Mouse (Mus musculus): ENCODE measurements around the gene Pip5k1c. TPM values are rescaled to one million over a fixed set of nuclear protein-coding genes. Genes with fewer than 3 reads are reported as not detected.

The Pip5k1c gene
- total and polyA plus RNA-seq, 2 experiments from 2014 or later = 21.4 to 38.5 TPM

GRCm38 (mm10) chr10:81354738-81355477, 62.1 kb downstream of the Pip5k1c start:
- ATAC-seq (ENCODE audit: insufficient read depth, low read depth) (no peak), DNase-seq (ENCODE audit: low spot score) (no peak)
- H3K4me1 ChIP-seq (ENCODE audit: control insufficient read depth, insufficient read depth) = peaks cover 14% of the 10 kb centered on the region
- H3K27me3 ChIP-seq (ENCODE audit: control insufficient read depth, insufficient read depth, low read length) = no peaks in the 10 kb centered on the region
- no peaks in the 10 kb centered on the region for H3K9me3 ChIP-seq (replicated peaks; ENCODE audit: control insufficient read depth, low read length)
- H3K4me2 ChIP-seq (ENCODE audit: low read depth, low read length) = no peak overlapping the region
- H3K36me3 ChIP-seq (replicated peaks; ENCODE audit: control insufficient read depth, insufficient read depth, low read length) = no peaks in the 10 kb centered on the region
- WGBS = 70% methylated on average over 9 of the region's 9 CpGs
- no peak overlapping the region for H3K27ac ChIP-seq (ENCODE audit: low read depth)
- no peak overlapping the region for H3K9ac ChIP-seq (replicated peaks; ENCODE audit: low read depth, low read length)
- TF ChIP-seq EP300 (IDR thresholded peaks at IDR 0.05; ENCODE audit: low read depth) (no peak), CTCF (IDR thresholded peaks at IDR 0.05; ENCODE audit: low read depth) (no peak)
- H3K4me3 ChIP-seq (ENCODE audit: low read depth, low read length) = no peak overlapping the region

GRCm38 (mm10) chr10:81355533-81355932, 62.8 kb downstream of the Pip5k1c start:
- Histone ChIP-seq H3K4me3 (ENCODE audit: low read depth, low read length) (no peak overlapping the region), H3K9ac (replicated peaks; ENCODE audit: low read depth, low read length) (no peak overlapping the region), H3K36me3 (replicated peaks; ENCODE audit: control insufficient read depth, insufficient read depth, low read length) (no peaks in the 10 kb centered on the region), H3K27ac (ENCODE audit: low read depth) (no peak overlapping the region), H3K4me2 (ENCODE audit: low read depth, low read length) (no peak overlapping the region), H3K9me3 (replicated peaks; ENCODE audit: control insufficient read depth, low read length) (no peaks in the 10 kb centered on the region), H3K27me3 (ENCODE audit: control insufficient read depth, insufficient read depth, low read length) (no peaks in the 10 kb centered on the region), H3K4me1 (ENCODE audit: control insufficient read depth, insufficient read depth) (peaks cover 14% of the 10 kb centered on the region)
- ATAC-seq (ENCODE audit: insufficient read depth, low read depth) (no peak), DNase-seq (ENCODE audit: low spot score) (no peak)
- WGBS = 77% methylated on average over 4 of the region's 4 CpGs
- TF ChIP-seq CTCF (IDR thresholded peaks at IDR 0.05; ENCODE audit: low read depth) (no peak), EP300 (IDR thresholded peaks at IDR 0.05; ENCODE audit: low read depth) (no peak)

GRCm38 (mm10) chr10:81356352-81356990, 63.7 kb downstream of the Pip5k1c start:
- 0 out of 2 replicates have a peak overlapping the region, but pooled peaks have one; percentile 76 for H3K4me3 ChIP-seq (ENCODE audit: low read depth, low read length)
- no peaks in the 10 kb centered on the region for H3K9me3 ChIP-seq (replicated peaks; ENCODE audit: control insufficient read depth, low read length)
- no peak overlapping the region for H3K27ac ChIP-seq (ENCODE audit: low read depth)
- no peak for ATAC-seq (ENCODE audit: insufficient read depth, low read depth)
- no peaks in the 10 kb centered on the region for H3K27me3 ChIP-seq (ENCODE audit: control insufficient read depth, insufficient read depth, low read length)
- H3K4me2 ChIP-seq (ENCODE audit: low read depth, low read length) = peak overlapping the region; percentile 99; the same call in 1 of the 2 replicates
- 0 out of 2 replicates have a peak, but pooled peaks cover 6% of the 10 kb centered on the region for H3K36me3 ChIP-seq (replicated peaks; ENCODE audit: control insufficient read depth, insufficient read depth, low read length)
- H3K9ac ChIP-seq (replicated peaks; ENCODE audit: low read depth, low read length) = no peak overlapping the region
- 57% methylated on average over 12 of the region's 12 CpGs for WGBS
- DNase-seq (ENCODE audit: low spot score) = no peak
- H3K4me1 ChIP-seq (ENCODE audit: control insufficient read depth, insufficient read depth) = peaks cover 10% of the 10 kb centered on the region
- TF ChIP-seq CTCF (IDR thresholded peaks at IDR 0.05; ENCODE audit: low read depth) (no peak), EP300 (IDR thresholded peaks at IDR 0.05; ENCODE audit: low read depth) (no peak)

- TF ChIP-seq EP300 (IDR thresholded peaks at IDR 0.05; ENCODE audit: low read depth) (no peak), CTCF (IDR thresholded peaks at IDR 0.05; ENCODE audit: low read depth) (no peak)
- H3K9ac ChIP-seq (replicated peaks; ENCODE audit: low read depth, low read length) = peak within 1 kb of the TSS; percentile 80
- ATAC-seq (ENCODE audit: insufficient read depth, low read depth) = peak; percentile 89
- H3K4me1 ChIP-seq (ENCODE audit: control insufficient read depth, insufficient read depth) = peaks cover 13% of the 10 kb centered on the region
- no peaks in the 10 kb centered on the region for H3K9me3 ChIP-seq (replicated peaks; ENCODE audit: control insufficient read depth, low read length)
- DNase-seq (ENCODE audit: low spot score) = peak; percentile 86
- H3K27ac ChIP-seq (ENCODE audit: low read depth) = peak within 1 kb of the TSS; percentile 63
- no peaks in the 10 kb centered on the region for H3K27me3 ChIP-seq (ENCODE audit: control insufficient read depth, insufficient read depth, low read length)
- H3K4me3 ChIP-seq (ENCODE audit: low read depth, low read length) = peak within 1 kb of the TSS; percentile 76
- 0 out of 2 replicates have a peak, but pooled peaks cover 6% of the 10 kb centered on the region for H3K36me3 ChIP-seq (replicated peaks; ENCODE audit: control insufficient read depth, insufficient read depth, low read length)
- 2% methylated on average over 77 of the region's 79 CpGs for WGBS
- peak within 1 kb of the TSS; percentile 99 for H3K4me2 ChIP-seq (ENCODE audit: low read depth, low read length)
Observed at GRCm38 (mm10) chr10:81356991-81357844, 64.5 kb downstream of the Pip5k1c start, which contains the start of gene Mfsd12. Gene Mfsd12, plus strand, starts transcription at chr10:81357491.

DNA sequence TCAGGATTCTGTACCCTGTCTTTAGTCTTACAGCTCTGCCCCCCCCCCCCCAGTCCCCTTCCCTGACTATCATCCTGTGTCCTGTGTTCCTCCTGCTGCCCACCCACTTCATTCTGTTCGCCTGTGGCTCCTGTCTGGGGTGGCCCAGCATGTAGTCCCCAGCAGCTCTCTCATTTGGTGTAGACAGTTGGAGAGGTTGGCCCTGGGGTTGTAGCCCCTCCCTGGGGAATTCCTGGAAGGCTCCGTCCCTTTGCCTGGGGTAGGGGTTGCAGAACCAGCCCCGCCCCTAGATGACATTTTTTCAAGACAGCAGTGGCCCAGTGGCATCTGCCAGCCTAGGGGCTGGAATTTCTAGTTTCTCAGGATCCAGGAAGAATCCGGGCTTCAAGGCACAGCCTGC, 65.4 kb downstream of the Pip5k1c start:
- H3K9me3 ChIP-seq (replicated peaks; ENCODE audit: control insufficient read depth, low read length) = no peaks in the 10 kb centered on the region
- H3K27me3 ChIP-seq (ENCODE audit: control insufficient read depth, insufficient read depth, low read length) = no peaks in the 10 kb centered on the region
- peak overlapping the region; percentile 80 for H3K9ac ChIP-seq (replicated peaks; ENCODE audit: low read depth, low read length)
- 22% methylated on average over 4 of the region's 4 CpGs for WGBS
- ATAC-seq (ENCODE audit: insufficient read depth, low read depth) = no peak
- peaks cover 20% of the 10 kb centered on the region for H3K4me1 ChIP-seq (ENCODE audit: control insufficient read depth, insufficient read depth)
- peak overlapping the region; percentile 76 for H3K4me3 ChIP-seq (ENCODE audit: low read depth, low read length)
- no peak for DNase-seq (ENCODE audit: low spot score)
- H3K36me3 ChIP-seq (replicated peaks; ENCODE audit: control insufficient read depth, insufficient read depth, low read length) = 0 out of 2 replicates have a peak, but pooled peaks cover 6% of the 10 kb centered on the region
- no peak for TF ChIP-seq EP300 (IDR thresholded peaks at IDR 0.05; ENCODE audit: low read depth)
- no peak for TF ChIP-seq CTCF (IDR thresholded peaks at IDR 0.05; ENCODE audit: low read depth)
- H3K27ac ChIP-seq (ENCODE audit: low read depth) = peak overlapping the region; percentile 63; the same call in 1 of the 2 replicates
- H3K4me2 ChIP-seq (ENCODE audit: low read depth, low read length) = peak overlapping the region; percentile 99

All from heart, postnatal 0 days (tissue).